Mouse (Mus musculus) spleen, adult 2 months (tissue): ENCODE measurements around the gene Saxo1.

Experiments used
- CTCF ChIP-seq: fragments of 200-500 bp; IDR thresholded peaks from 2 replicates; pipeline ENCODE4 v1.5.1; 2011; ENCODE audit warnings: mild to moderate bottlenecking, inconsistent platforms; ENCODE audit not compliant: insufficient read depth, insufficient read length, insufficient replicate concordance; ENCODE audit errors: extremely low read depth
- POLR2A ChIP-seq: fragments of 200-500 bp; IDR thresholded peaks from 2 replicates; pipeline ENCODE4 v1.6.1; 2011; ENCODE audit warnings: low read depth, low read length, inconsistent platforms

GRCm38 (mm10) chr4:86541573-86541972, 16.6 kb downstream of the Saxo1 start:
- TF ChIP-seq POLR2A (no peak), CTCF (no peak)
